Mouse (Mus musculus) hindbrain, embryonic 10.5 days (tissue): ENCODE data around the gene Mxi1. TPM values are rescaled to one million over a fixed set of nuclear protein-coding genes. Genes with fewer than 3 reads are reported as not detected.
"Not testable (repeated sequence)": the region's sequence is repeated elsewhere in the genome, so short reads cannot be mapped to it uniquely, and the experiment has no call there.

Source experiments
- DNase-seq: peaks from one replicate; pipeline ENCODE4 v3.0.0-alpha.2; 2017; ENCODE audit warnings: low spot score
- H3K27ac ChIP-seq: fragments of 300-500 bp; sonication (generic); 2 replicates; pipeline ENCODE4 v1.5.1; 2016; ENCODE audit warnings: mild to moderate bottlenecking, moderate library complexity
- H3K27me3 ChIP-seq: fragments of 300-500 bp; sonication (generic); 2 replicates; pipeline ENCODE4 v1.6.1; 2016; ENCODE audit warnings: mild to moderate bottlenecking; ENCODE audit not compliant: poor library complexity, insufficient read depth, severe bottlenecking
- H3K36me3 ChIP-seq: fragments of 300-500 bp; sonication (generic); 2 replicates; pipeline ENCODE4 v1.6.1; 2016; ENCODE audit warnings: mild to moderate bottlenecking, moderate library complexity
- H3K4me1 ChIP-seq: fragments of 300-500 bp; sonication (generic); replicated peaks from 2 replicates; pipeline ENCODE4 v1.6.1; 2016; ENCODE audit warnings: mild to moderate bottlenecking
- H3K4me3 ChIP-seq: fragments of 300-500 bp; sonication (generic); 2 replicates; pipeline ENCODE4 v1.5.1; 2016; ENCODE audit warnings: mild to moderate bottlenecking, moderate library complexity
- H3K9me3 ChIP-seq: fragments of 300-500 bp; sonication (generic); 2 replicates; pipeline ENCODE4 v1.6.1; 2016; ENCODE audit warnings: mild to moderate bottlenecking, moderate library complexity
- WGBS: fragments of 180-500 bp; shearing (Covaris S2); methylation state at CpG from one replicate; pipeline ENCODE4 v1.1.7; 2016; 5-methylcytosine and 5-hydroxymethylcytosine counted together
- polyA plus RNA-seq: library from polyadenylated mRNA; unstranded; fragments of >200 nt; fragmentation: Nextera tagmentation; extraction: Ambion mirVana; gene quantifications from 2 replicates; pipeline ENCODE4 v1.2.1, GENCODE M21; 2016

Mxi1 gene
- polyA plus RNA-seq, 1 experiment from 2014 or later, result 47.9 TPM

- H3K27ac ChIP-seq, result peak within 1 kb of the TSS; percentile 95
- peak within 1 kb of the TSS; percentile 84 for H3K4me3 ChIP-seq
- H3K27me3 ChIP-seq, result no peaks in the 10 kb centered on the region
- no peaks in the 10 kb centered on the region for H3K9me3 ChIP-seq
- DNase-seq, result peak; percentile 100
- WGBS, result under 1% methylated on average over 48 of the region's 48 CpGs
- H3K36me3 ChIP-seq, result peaks cover 36% of the 10 kb centered on the region
- H3K4me1 ChIP-seq, result peaks cover 28% of the 10 kb centered on the region
Observed at GRCm38 (mm10) chr19:53390495-53391007, 80.2 kb downstream of the Mxi1 start, which contains the start of gene Smndc1. TSS of gene Smndc1 (minus strand) at chr19:53390578.

GRCm38 (mm10) chr19:53391386-53391785, 81.1 kb downstream of the Mxi1 start:
- no peak for DNase-seq
- Histone ChIP-seq H3K4me3 (peak overlapping the region; percentile 84), H3K27me3 (no peaks in the 10 kb centered on the region), H3K27ac (peak overlapping the region; percentile 95), H3K9me3 (no peaks in the 10 kb centered on the region), H3K4me1 (peaks cover 28% of the 10 kb centered on the region), H3K36me3 (peaks cover 27% of the 10 kb centered on the region)
- WGBS, result 52% methylated on average over 8 of the region's 8 CpGs

- Histone ChIP-seq H3K4me3 (peak overlapping the region; percentile 84), H3K4me1 (peaks cover 28% of the 10 kb centered on the region), H3K9me3 (no peaks in the 10 kb centered on the region), H3K36me3 (peaks cover 23% of the 10 kb centered on the region), H3K27ac (peak overlapping the region; percentile 95), H3K27me3 (no peaks in the 10 kb centered on the region)
- 91% methylated on average over 5 of the region's 5 CpGs for WGBS
- no peak for DNase-seq
Observed at GRCm38 (mm10) chr19:53391787-53392186, 81.5 kb downstream of the Mxi1 start.

GRCm38 (mm10) chr19:53392781-53393343, 82.5 kb downstream of the Mxi1 start:
- WGBS, result 77% methylated on average over 8 of the region's 8 CpGs
- no peaks in the 10 kb centered on the region for H3K9me3 ChIP-seq
- peaks cover 24% of the 10 kb centered on the region for H3K4me1 ChIP-seq
- no peak overlapping the region for H3K4me3 ChIP-seq
- no peak for DNase-seq
- peaks cover 13% of the 10 kb centered on the region for H3K36me3 ChIP-seq
- H3K27ac ChIP-seq, result no peak overlapping the region
- no peaks in the 10 kb centered on the region for H3K27me3 ChIP-seq

- H3K27me3 ChIP-seq, result no peaks in the 10 kb centered on the region
- no peak overlapping the region for H3K27ac ChIP-seq
- H3K36me3 ChIP-seq, result peaks cover 5% of the 10 kb centered on the region
- H3K4me1 ChIP-seq, result peaks cover 24% of the 10 kb centered on the region
- no peak for DNase-seq
- no peak overlapping the region for H3K4me3 ChIP-seq
- H3K9me3 ChIP-seq, result no peaks in the 10 kb centered on the region
Observed at GRCm38 (mm10) chr19:53393646-53394045, 83.3 kb downstream of the Mxi1 start.

- H3K27me3 ChIP-seq, result no peaks in the 10 kb centered on the region
- no peak overlapping the region for H3K27ac ChIP-seq
- 22% methylated on average over 7 of the region's 7 CpGs for WGBS
- H3K4me1 ChIP-seq, result peaks cover 18% of the 10 kb centered on the region
- H3K4me3 ChIP-seq, result no peak overlapping the region
- no peaks in the 10 kb centered on the region for H3K9me3 ChIP-seq
- no peaks in the 10 kb centered on the region for H3K36me3 ChIP-seq
- no peak for DNase-seq
Observed at GRCm38 (mm10) chr19:53394552-53394951, 84.2 kb downstream of the Mxi1 start.

- WGBS, result 78% methylated on average over 3 of the region's 3 CpGs
- not testable (repeated sequence) for H3K9me3 ChIP-seq, H3K27ac ChIP-seq, H3K27me3 ChIP-seq, H3K4me3 ChIP-seq, DNase-seq, H3K36me3 ChIP-seq
- H3K4me1 ChIP-seq, result peaks cover 18% of the 10 kb centered on the region
Observed at GRCm38 (mm10) chr19:53394956-53395355, 84.6 kb downstream of the Mxi1 start.

GRCm38 (mm10) chr19:53395805-53396204, 85.5 kb downstream of the Mxi1 start:
- H3K9me3 ChIP-seq, H3K27ac ChIP-seq, H3K4me3 ChIP-seq, H3K36me3 ChIP-seq, H3K27me3 ChIP-seq, DNase-seq: not testable (repeated sequence)
- 46% methylated on average over 5 of the region's 5 CpGs for WGBS
- peaks cover 18% of the 10 kb centered on the region for H3K4me1 ChIP-seq

GRCm38 (mm10) chr19:53397451-53398233, 87.3 kb downstream of the Mxi1 start:
- Histone ChIP-seq H3K27me3 (no peaks in the 10 kb centered on the region), H3K27ac (no peak overlapping the region), H3K9me3 (no peaks in the 10 kb centered on the region)

GRCm38 (mm10) chr19:53399213-53399612, 88.9 kb downstream of the Mxi1 start:
- Histone ChIP-seq H3K4me3 (no peak overlapping the region), H3K4me1 (no peaks in the 10 kb centered on the region), H3K27ac (no peak overlapping the region), H3K36me3 (no peaks in the 10 kb centered on the region), H3K9me3 (no peaks in the 10 kb centered on the region), H3K27me3 (no peaks in the 10 kb centered on the region)
- no peak for DNase-seq
- 85% methylated on average over 4 of the region's 4 CpGs for WGBS

More at GRCm38 (mm10) chr19:53397451-53398233, 87.3 kb downstream of the Mxi1 start:
- Histone ChIP-seq H3K4me3 (no peak overlapping the region), H3K4me1 (peaks cover 4% of the 10 kb centered on the region; the same call in 1 of the 2 replicates), H3K36me3 (no peaks in the 10 kb centered on the region)
- WGBS, result 84% methylated on average over 12 of the region's 12 CpGs
- no peak for DNase-seq

- Histone ChIP-seq H3K27me3 (no peaks in the 10 kb centered on the region), H3K27ac (no peak overlapping the region), H3K9me3 (no peaks in the 10 kb centered on the region), H3K36me3 (no peaks in the 10 kb centered on the region), H3K4me3 (no peak overlapping the region), H3K4me1 (no peaks in the 10 kb centered on the region; the same call in 1 of the 2 replicates)
- WGBS, result 86% methylated on average over 16 of the region's 16 CpGs
- DNase-seq, result no peak
Observed at GRCm38 (mm10) chr19:53400332-53401110, 90.2 kb downstream of the Mxi1 start.

GRCm38 (mm10) chr19:53402741-53403432, 92.6 kb downstream of the Mxi1 start:
- H3K27ac ChIP-seq, result no peak overlapping the region
- H3K36me3 ChIP-seq, result no peaks in the 10 kb centered on the region
- H3K4me1 ChIP-seq, result no peaks in the 10 kb centered on the region; the same call in 1 of the 2 replicates
- H3K9me3 ChIP-seq, result no peaks in the 10 kb centered on the region
- DNase-seq, result no peak
- WGBS, result 58% methylated on average over 12 of the region's 12 CpGs
- no peak overlapping the region for H3K4me3 ChIP-seq
- H3K27me3 ChIP-seq, result no peaks in the 10 kb centered on the region
